ENCODE assay signal across 13 mouse cellular contexts in genomic region chrX:166271489-166271888, GRCm38 (mm10). TPM values are rescaled to one million over a fixed set of nuclear protein-coding genes. Genes with fewer than 3 reads are reported as not detected.
DNase-seq lines count a peak whose midpoint lies in the region; ATAC-seq and TF ChIP-seq lines count a peak whose summit lies in the region.
"Had no signal": no experiment of that assay in that cellular context is flagged by ENCODE, and none has a peak within 500 bp of the region (broad histone marks: within the 10 kb centered on the region; RNA-seq: fewer than 3 reads in every experiment).

No protein-coding gene starts in this region.

- no peak overlapping the region for H3K9ac ChIP-seq in forebrain, embryonic 12.5 days
- H3K9ac ChIP-seq in midbrain, embryonic 11.5 days (ENCODE audit: low read length), result no peak overlapping the region
- H3K9ac ChIP-seq: kidney, embryonic 15.5 days; liver, embryonic 12.5 days had no signal

- TF ChIP-seq CTCF in layer of hippocampus, adult 2 months (conservative IDR thresholded peaks at IDR 0.05), result no peak

- H3K4me1 ChIP-seq in forebrain, embryonic 12.5 days, result peaks cover 15% of the 10 kb centered on the region
- H3K4me1 ChIP-seq in midbrain, embryonic 11.5 days (ENCODE audit: control insufficient read depth, insufficient read depth, low read length), result no peaks in the 10 kb centered on the region
- H3K4me1 ChIP-seq: heart, embryonic 10.5 days; kidney, embryonic 15.5 days; liver, embryonic 12.5 days had no signal

- WGBS in forebrain, embryonic 12.5 days, result 44% methylated on average over 1 of the region's 1 CpGs
- 33% methylated on average over 1 of the region's 1 CpGs for WGBS in midbrain, embryonic 11.5 days

- H3K36me3 ChIP-seq in forebrain, embryonic 12.5 days (replicated peaks), result no peaks in the 10 kb centered on the region
- no peaks in the 10 kb centered on the region for H3K36me3 ChIP-seq in midbrain, embryonic 11.5 days (ENCODE audit: control insufficient read depth, insufficient read depth, low read length)
- H3K36me3 ChIP-seq: heart, embryonic 10.5 days; kidney, embryonic 15.5 days; liver, embryonic 12.5 days had no signal

- DNase-seq in layer of hippocampus, adult 2 months (ENCODE audit: low spot score in 2 of 2), result peak in 1 of 2 experiments; percentile 52
- DNase-seq in layer of hippocampus, adult 11-12 months (ENCODE audit: low spot score), result no peak
- peak; percentile 72 for DNase-seq in Muller cell, postnatal 12 days (ENCODE audit: inconsistent ontology term)
- DNase-seq in midbrain, embryonic 11.5 days (ENCODE audit: low spot score, missing footprints), result peak; percentile 84
- DNase-seq in gastrocnemius, postnatal 14 days, result no peak
- DNase-seq in adipocyte (ENCODE audit: low spot score), result no peak
- no peak for DNase-seq in spleen, adult 12 weeks (ENCODE audit: low spot score)
- DNase-seq: adrenal gland, adult 2 months; thymus, postnatal 14 days had no signal

- no peaks in the 10 kb centered on the region for H3K9me3 ChIP-seq in forebrain, embryonic 12.5 days
- no peaks in the 10 kb centered on the region for H3K9me3 ChIP-seq in midbrain, embryonic 11.5 days (ENCODE audit: control insufficient read depth, low read length)
- H3K9me3 ChIP-seq: heart, embryonic 10.5 days; kidney, embryonic 15.5 days; liver, embryonic 12.5 days had no signal

- H3K4me3 ChIP-seq in layer of hippocampus, adult 2 months, result no peak overlapping the region
- no peak overlapping the region for H3K4me3 ChIP-seq in forebrain, embryonic 12.5 days (replicated peaks)
- no peak overlapping the region for H3K4me3 ChIP-seq in midbrain, embryonic 11.5 days (ENCODE audit: low read depth, low read length)
- H3K4me3 ChIP-seq: heart, embryonic 10.5 days; kidney, embryonic 15.5 days; liver, embryonic 12.5 days had no signal

- intact Hi-C loops in gastrocnemius, postnatal 14 days (cut with DNase I; ENCODE audit: low total_unique reads), result no loop called here

- H3K4me2 ChIP-seq in forebrain, embryonic 12.5 days, result no peak overlapping the region
- H3K4me2 ChIP-seq in midbrain, embryonic 11.5 days, result no peak overlapping the region
- H3K4me2 ChIP-seq: kidney, embryonic 15.5 days; liver, embryonic 12.5 days had no signal

- peak; percentile 89 for ATAC-seq in forebrain, embryonic 12.5 days (ENCODE audit: low FRiP score)
- peak; percentile 86 for ATAC-seq in midbrain, embryonic 11.5 days (ENCODE audit: low FRiP score)
- ATAC-seq: liver, embryonic 12.5 days had no signal

- peaks cover 21% of the 10 kb centered on the region; the same call in 1 of the 2 replicates for H3K27me3 ChIP-seq in forebrain, embryonic 12.5 days
- H3K27me3 ChIP-seq in midbrain, embryonic 11.5 days (ENCODE audit: control insufficient read depth, insufficient read depth, low read length), result peaks cover under 1% of the 10 kb centered on the region
- H3K27me3 ChIP-seq: liver, embryonic 12.5 days had no signal

- peak overlapping the region; percentile 81 for H3K27ac ChIP-seq in layer of hippocampus, adult 2 months
- H3K27ac ChIP-seq in forebrain, embryonic 12.5 days, result peak overlapping the region; percentile 71
- H3K27ac ChIP-seq in midbrain, embryonic 11.5 days (ENCODE audit: low read depth, low read length), result no peak overlapping the region
- H3K27ac ChIP-seq: heart, embryonic 10.5 days; kidney, embryonic 15.5 days; liver, embryonic 12.5 days had no signal

RNA-seq across cellular contexts. Expression of gene Gpm6b, which starts 32.8 kb away (rescaled TPM):
- total RNA-seq in layer of hippocampus, adult 2 months (2021), result 100 to 1,000 TPM; 664 to 679 TPM
- 226 and 253 TPM in 2 replicates for polyA plus RNA-seq in forebrain, embryonic 12.5 days (2016; fragmentation: Nextera tagmentation; extraction: Ambion mirVana)
- 102 and 120 TPM in 2 replicates for polyA plus RNA-seq in midbrain, embryonic 11.5 days (2014; fragmentation: Nextera tagmentation; extraction: Ambion mirVana)
- total RNA-seq in gastrocnemius, postnatal 14 days (2021), result 10 to 100 TPM in 1 of 2 experiments, 1 to 10 TPM in 1; 5.4 to 10.4 TPM

Comparison
In these comparisons a context has a peak if more than half of its experiments do, and no peak if none do; other contexts are left out.
1. DNase-seq: peak in Muller cell, postnatal 12 days (single experiment) and midbrain, embryonic 11.5 days (single experiment); none in layer of hippocampus, adult 11-12 months (single experiment), gastrocnemius, postnatal 14 days (single experiment), adipocyte (single experiment) and spleen, adult 12 weeks (single experiment).
2. RNA of gene Gpm6b, which starts 32.8 kb away (total RNA-seq): 664 to 679 TPM in layer of hippocampus, adult 2 months; 5.4 to 10.4 TPM in gastrocnemius, postnatal 14 days; every median in the first group is over 10 times any median in the second.